Mouse (Mus musculus) G1E (cell line): ENCODE results near the gene Nxf7. TPM values are rescaled to one million over a fixed set of nuclear protein-coding genes. Genes with fewer than 3 reads are reported as not detected.
"Not testable (repeated sequence)": the region's sequence is repeated elsewhere in the genome, so short reads cannot be mapped to it uniquely, and the experiment has no call there.

Experiments
- ATAC-seq: 2 replicates; pipeline ENCODE4 v1.8.0; 2016; ENCODE audit warnings: mild to moderate bottlenecking; ENCODE audit not compliant: insufficient number of reproducible peaks, poor library complexity, low FRiP score, severe bottlenecking; ENCODE audit errors: extremely low read depth
- DNase-seq: peaks from one replicate; pipeline ENCODE4 v3.0.0; 2012; ENCODE audit warnings: low spot score
- H3K27me3 ChIP-seq: 2 replicates; pipeline ENCODE4 v1.6.1; 2012; ENCODE audit warnings: mild to moderate bottlenecking, low read length, inconsistent platforms; ENCODE audit not compliant: insufficient read depth
- H3K36me3 ChIP-seq: replicated peaks from 2 replicates; pipeline ENCODE3; 2012; ENCODE audit warnings: mild to moderate bottlenecking, inconsistent platforms
- H3K4me1 ChIP-seq: 2 replicates; pipeline ENCODE4 v1.6.1; 2012; ENCODE audit warnings: low read depth, low read length, inconsistent platforms, mixed read lengths; ENCODE audit not compliant: insufficient read depth
- H3K4me3 ChIP-seq: 2 replicates; pipeline ENCODE4 v1.5.1; 2012; ENCODE audit warnings: low read depth, mild to moderate bottlenecking, inconsistent platforms, low read length, moderate library complexity, mixed read lengths
- H3K9me3 ChIP-seq: replicated peaks from 2 replicates; pipeline ENCODE4 v1.6.1; 2012; ENCODE audit warnings: inconsistent platforms
- GATA1 ChIP-seq: IDR thresholded peaks from 2 replicates; pipeline ENCODE4 v1.6.1; 2012; ENCODE audit warnings: borderline replicate concordance, low read length, inconsistent platforms, mixed read lengths
- GATA2 ChIP-seq: IDR thresholded peaks from 2 replicates; pipeline ENCODE4 v1.6.1; 2012; ENCODE audit warnings: low read depth, low read length, inconsistent platforms, borderline replicate concordance
- TAL1 ChIP-seq: conservative IDR thresholded peaks from 2 replicates; pipeline ENCODE4 v1.6.1; 2012; ENCODE audit warnings: low read depth, low read length, inconsistent platforms, mixed read lengths
- polyA plus RNA-seq: library from polyadenylated mRNA; stranded (reverse); fragments of >175 nt; gene quantifications from 2 replicates; pipeline ENCODE4 v1.2.3, GENCODE M21; 2012
- total RNA-seq, 2 experiments: library from RNA; stranded (forward) in 1 of 2; stranded (reverse) in 1 of 2; fragments of 200-1000 nt in 1 of 2; fragments of >200 nt in 1 of 2; fragmentation: Nextera tagmentation in 1 of 2; gene quantifications; 2 replicates each; pipeline ENCODE4 v1.2.3; 2014 to 2017

The Nxf7 gene
- total and polyA plus RNA-seq, 3 experiments: not detected

DNA sequence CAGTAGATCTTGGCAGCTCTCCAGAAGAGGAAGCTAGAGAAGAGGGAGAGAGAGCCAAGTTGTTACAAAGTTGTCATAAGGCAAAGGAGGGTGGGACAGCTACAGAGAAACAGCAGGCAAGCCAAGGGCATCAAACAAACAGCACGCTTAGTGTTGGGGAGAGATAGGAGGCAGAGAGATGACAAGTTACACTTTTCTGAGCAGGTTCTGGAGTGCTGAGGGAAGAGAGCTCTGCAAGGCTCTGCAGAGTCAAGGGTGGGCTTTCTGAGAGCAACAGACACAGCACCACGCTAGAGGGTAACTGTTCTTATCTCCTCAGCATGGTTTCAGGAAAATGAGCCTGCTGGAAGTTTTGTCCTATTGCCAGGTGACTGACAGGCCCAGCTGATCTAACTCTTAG is 35.7 kb downstream of the Nxf7 start:
- H3K27me3 ChIP-seq: no peaks in the 10 kb centered on the region
- H3K4me3 ChIP-seq: no peak overlapping the region
- TF ChIP-seq GATA1 (no peak), TAL1 (no peak), GATA2 (no peak)
- no peaks in the 10 kb centered on the region for H3K36me3 ChIP-seq
- ATAC-seq: no peak
- no peaks in the 10 kb centered on the region for H3K9me3 ChIP-seq
- no peak for DNase-seq
- H3K4me1 ChIP-seq: no peaks in the 10 kb centered on the region

DNA sequence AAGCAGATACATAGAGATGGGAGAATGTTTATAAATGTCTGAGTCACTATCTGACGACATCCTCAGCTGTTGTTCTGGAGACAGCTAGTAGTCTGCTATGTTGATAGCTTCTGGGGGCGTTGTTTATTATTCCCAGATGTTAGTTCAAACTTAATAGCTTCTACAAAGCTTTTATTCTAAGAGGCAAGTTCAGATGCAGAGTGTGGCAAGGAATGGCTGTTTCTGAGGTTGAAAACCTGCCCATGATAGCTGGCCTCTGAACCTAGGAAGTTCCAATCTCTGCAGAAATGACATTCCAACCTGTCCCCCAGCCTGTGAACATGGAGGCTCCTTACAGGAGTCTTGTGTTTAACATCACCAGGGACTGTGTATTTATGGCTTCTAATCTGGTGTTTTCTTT is 36.9 kb downstream of the Nxf7 start:
- not testable (repeated sequence) for H3K9me3 ChIP-seq, DNase-seq, H3K27me3 ChIP-seq, H3K4me3 ChIP-seq, H3K36me3 ChIP-seq, ATAC-seq, H3K4me1 ChIP-seq

GRCm38 (mm10) chrX:135560933-135561332 is 37.6 kb downstream of the Nxf7 start:
- H3K27me3 ChIP-seq, H3K4me1 ChIP-seq, H3K4me3 ChIP-seq, DNase-seq, H3K9me3 ChIP-seq, ATAC-seq, H3K36me3 ChIP-seq: not testable (repeated sequence)

DNA sequence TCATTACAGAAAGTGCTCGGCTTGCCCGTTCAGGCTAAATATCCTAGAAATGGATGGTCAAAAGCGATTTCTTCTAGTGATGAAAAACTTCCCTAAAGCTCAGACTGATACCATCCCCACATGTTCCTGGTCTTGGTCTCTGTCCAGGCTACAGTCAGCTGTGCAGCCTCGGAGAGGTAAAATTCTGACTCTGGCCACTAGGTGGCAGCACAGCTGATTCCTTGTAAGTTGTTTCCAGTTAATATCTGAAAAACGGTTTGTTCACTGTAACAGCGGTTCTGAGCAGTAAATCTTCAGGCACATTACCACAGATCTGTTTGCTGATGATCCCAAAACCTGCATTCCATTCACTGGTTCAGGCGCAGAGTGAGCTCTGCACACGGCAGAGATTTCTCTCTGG is 38.9 kb downstream of the Nxf7 start:
- H3K36me3 ChIP-seq, H3K4me1 ChIP-seq, H3K4me3 ChIP-seq, H3K27me3 ChIP-seq, H3K9me3 ChIP-seq, DNase-seq, ATAC-seq: not testable (repeated sequence)

Other genes with a start within 250 kb of the Nxf7 start
- gene Gm5128, start 225.5 kb downstream of the Nxf7 start, total RNA-seq (2014; fragmentation: Nextera tagmentation): not detected in 2 replicates
- gene Gm5128, start 225.5 kb downstream of the Nxf7 start, total RNA-seq (2017): not detected in 2 replicates
- gene Gm5128, start 225.5 kb downstream of the Nxf7 start, polyA plus RNA-seq: not detected in 2 replicates
- gene Gm7903, start 164.9 kb downstream of the Nxf7 start, total RNA-seq (2014; fragmentation: Nextera tagmentation): not detected in 2 replicates
- gene Gm7903, start 164.9 kb downstream of the Nxf7 start, total RNA-seq (2017): 0.22 TPM in 1 of 2 replicates, not detected in the other
- gene Gm7903, start 164.9 kb downstream of the Nxf7 start, polyA plus RNA-seq: not detected in 2 replicates
- gene AV320801, start 104.2 kb downstream of the Nxf7 start, total RNA-seq (2014; fragmentation: Nextera tagmentation): not detected in 2 replicates
- 0.05 TPM in 1 of 2 replicates, not detected in the other for gene AV320801, start 104.2 kb downstream of the Nxf7 start, total RNA-seq (2017)
- gene AV320801, start 104.2 kb downstream of the Nxf7 start, polyA plus RNA-seq: not detected in 2 replicates
- not detected in 2 replicates for gene Prame, start 28.9 kb upstream of the Nxf7 start, total RNA-seq (2014; fragmentation: Nextera tagmentation)
- not detected in 2 replicates for gene Prame, start 28.9 kb upstream of the Nxf7 start, total RNA-seq (2017)
- gene Prame, start 28.9 kb upstream of the Nxf7 start, polyA plus RNA-seq: not detected in 2 replicates
- not detected in 2 replicates for gene Tcp11x2, start 95.0 kb upstream of the Nxf7 start, total RNA-seq (2014; fragmentation: Nextera tagmentation)
- gene Tcp11x2, start 95.0 kb upstream of the Nxf7 start, total RNA-seq (2017): 0.05 TPM in 1 of 2 replicates, not detected in the other
- gene Tcp11x2, start 95.0 kb upstream of the Nxf7 start, polyA plus RNA-seq: not detected in 2 replicates
- not detected in 2 replicates for gene Tmsb15a, start 126.5 kb upstream of the Nxf7 start, total RNA-seq (2014; fragmentation: Nextera tagmentation)
- not detected in 2 replicates for gene Tmsb15a, start 126.5 kb upstream of the Nxf7 start, total RNA-seq (2017)
- not detected in 2 replicates for gene Tmsb15a, start 126.5 kb upstream of the Nxf7 start, polyA plus RNA-seq
- 15.7 and 17.8 TPM in 2 replicates for gene Armcx5, start 144.0 kb upstream of the Nxf7 start, total RNA-seq (2014; fragmentation: Nextera tagmentation)
- 8.0 and 8.8 TPM in 2 replicates for gene Armcx5, start 144.0 kb upstream of the Nxf7 start, total RNA-seq (2017)
- gene Armcx5, start 144.0 kb upstream of the Nxf7 start, polyA plus RNA-seq: 0.42 and 1.1 TPM in 2 replicates
- 40.3 and 48.3 TPM in 2 replicates for gene Gprasp1, start 144.0 kb upstream of the Nxf7 start, total RNA-seq (2014; fragmentation: Nextera tagmentation)
- 20.2 and 24.9 TPM in 2 replicates for gene Gprasp1, start 144.0 kb upstream of the Nxf7 start, total RNA-seq (2017)
- 1.2 and 13.6 TPM in 2 replicates for gene Gprasp1, start 144.0 kb upstream of the Nxf7 start, polyA plus RNA-seq
- gene Bhlhb9, start 198.8 kb upstream of the Nxf7 start, total RNA-seq (2014; fragmentation: Nextera tagmentation): 28.1 and 29.5 TPM in 2 replicates
- 19.9 and 22.8 TPM in 2 replicates for gene Bhlhb9, start 198.8 kb upstream of the Nxf7 start, total RNA-seq (2017)
- 16.4 and 21.2 TPM in 2 replicates for gene Bhlhb9, start 198.8 kb upstream of the Nxf7 start, polyA plus RNA-seq
- not detected in 2 replicates for gene Gprasp2, start 240.3 kb upstream of the Nxf7 start, total RNA-seq (2014; fragmentation: Nextera tagmentation)
- 0.22 and 0.41 TPM in 2 replicates for gene Gprasp2, start 240.3 kb upstream of the Nxf7 start, total RNA-seq (2017)
- gene Gprasp2, start 240.3 kb upstream of the Nxf7 start, polyA plus RNA-seq: 0.14 TPM in 1 of 2 replicates, not detected in the other